Mouse (Mus musculus): ENCODE measurements around the gene Olfr651. TPM values are rescaled to one million over a fixed set of nuclear protein-coding genes. Genes with fewer than 3 reads are reported as not detected.
"Not testable (repeated sequence)": the region's sequence is repeated elsewhere in the genome, so short reads cannot be mapped to it uniquely, and the experiment has no call there.

Olfr651 gene
- not detected in 2 replicates for polyA plus RNA-seq (2015; fragmentation: Nextera tagmentation; extraction: Ambion mirVana)

DNA sequence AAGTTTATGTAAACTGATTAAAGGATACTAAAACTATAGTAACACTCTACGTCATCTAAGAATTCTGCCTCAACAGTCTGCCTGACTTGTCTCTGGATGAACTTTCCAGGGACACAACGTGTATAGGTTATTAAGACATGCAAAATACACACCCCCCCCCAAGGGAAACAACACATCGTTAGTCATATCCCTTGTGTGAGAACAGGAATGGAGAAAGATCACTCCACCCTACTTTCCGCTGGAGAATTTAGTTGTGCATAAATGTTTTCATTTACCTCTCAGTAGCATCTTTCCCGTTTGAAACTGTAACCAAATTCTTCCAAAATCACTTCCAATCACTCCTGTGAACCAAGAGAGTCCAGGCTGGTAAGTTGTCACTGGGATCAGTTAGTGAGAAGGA is at the start of gene Olfr651:
Olfr651 (plus strand) TSS at position 301 of the 400 bp plus-strand sequence.
- H3K4me3 ChIP-seq (ENCODE audit: low read length): no peak within 1 kb of the TSS
- H3K36me3 ChIP-seq (ENCODE audit: control insufficient read depth, insufficient read depth): no peaks in the 10 kb centered on the region
- 69% methylated on average over 5 of the region's 5 CpGs for WGBS
- H3K27me3 ChIP-seq (ENCODE audit: control insufficient read depth, insufficient read depth, low read length): no peaks in the 10 kb centered on the region
- no peak within 1 kb of the TSS for H3K27ac ChIP-seq (ENCODE audit: low read length)
- no peaks in the 10 kb centered on the region for H3K4me1 ChIP-seq (ENCODE audit: control insufficient read depth, insufficient read depth, low read length)
- no peak for ATAC-seq (replicated peaks; ENCODE audit: extremely low read depth, insufficient read depth, low FRiP score)
- H3K4me2 ChIP-seq (ENCODE audit: low read depth, low read length): no peak within 1 kb of the TSS
- H3K9ac ChIP-seq (ENCODE audit: low read length): no peak within 1 kb of the TSS
- H3K9me3 ChIP-seq (replicated peaks; ENCODE audit: control insufficient read depth, low read length): no peaks in the 10 kb centered on the region

DNA sequence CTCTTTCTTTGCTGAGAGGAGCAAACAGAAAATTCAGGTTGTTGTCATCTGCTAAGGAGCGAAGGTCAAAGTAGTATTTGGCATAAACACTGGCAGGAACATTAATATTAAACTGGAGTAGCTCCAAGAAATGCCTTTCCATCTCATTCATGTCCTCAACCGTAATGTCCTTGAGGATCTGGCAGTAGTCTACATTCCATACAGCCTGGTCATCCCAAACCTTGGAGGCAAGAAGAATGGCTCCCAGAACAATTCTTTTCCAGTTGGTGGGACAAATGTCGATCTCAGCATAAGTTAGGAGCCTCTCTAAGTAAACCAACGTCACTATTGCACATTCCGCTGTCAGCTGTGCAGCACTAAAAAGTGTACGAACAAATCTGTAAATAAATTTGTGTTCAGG is 48.7 kb upstream of the Olfr651 start:
- H3K9me3 ChIP-seq (replicated peaks; ENCODE audit: control insufficient read depth, low read length); H3K9ac ChIP-seq (ENCODE audit: low read length); H3K27me3 ChIP-seq (ENCODE audit: control insufficient read depth, insufficient read depth, low read length); H3K4me2 ChIP-seq (ENCODE audit: low read depth, low read length); ATAC-seq (replicated peaks; ENCODE audit: extremely low read depth, insufficient read depth, low FRiP score); H3K4me1 ChIP-seq (ENCODE audit: control insufficient read depth, insufficient read depth, low read length); H3K27ac ChIP-seq (ENCODE audit: low read length); H3K4me3 ChIP-seq (ENCODE audit: low read length); H3K36me3 ChIP-seq (ENCODE audit: control insufficient read depth, insufficient read depth): not testable (repeated sequence)
- 56% methylated on average over 6 of the region's 6 CpGs for WGBS

DNA sequence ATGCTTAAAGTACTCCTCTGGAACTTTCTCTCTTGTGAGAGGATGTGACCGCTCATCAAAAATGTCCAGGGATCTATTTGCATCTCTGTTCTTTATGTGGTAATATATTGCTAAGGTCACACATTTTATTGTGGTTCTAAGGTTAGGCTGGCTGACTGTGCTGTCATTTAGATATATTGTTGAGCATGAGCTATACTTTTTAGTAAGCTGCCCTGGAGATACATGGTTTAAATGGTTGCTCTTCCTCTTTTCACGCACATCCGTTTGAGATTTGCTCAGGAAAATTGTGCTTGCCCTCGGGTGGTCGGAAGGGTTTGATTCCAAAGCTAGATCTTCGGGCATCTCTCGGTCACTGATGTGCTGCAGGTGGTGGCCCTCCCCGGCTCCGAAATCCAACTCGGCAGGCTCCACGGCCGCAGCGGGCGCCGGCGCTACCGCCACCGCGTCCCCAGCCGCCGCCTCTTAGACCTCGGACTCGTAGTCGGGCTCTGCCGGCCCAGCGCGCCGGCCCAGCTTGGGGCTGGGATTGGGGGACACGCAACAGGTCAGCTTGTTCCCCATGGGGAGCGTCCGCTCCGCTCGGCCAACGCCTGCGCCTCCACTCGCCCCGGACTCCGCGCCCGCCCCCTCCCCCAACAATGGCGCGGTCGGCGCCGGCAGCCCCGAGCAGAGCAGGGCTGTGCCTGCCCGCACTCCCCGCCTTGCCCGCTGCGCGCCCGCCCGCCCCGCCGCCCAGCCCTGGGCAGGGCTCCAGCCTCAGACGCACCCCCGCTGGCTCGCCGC is 48.2 kb upstream of the Olfr651 start:
- no peaks in the 10 kb centered on the region for H3K27me3 ChIP-seq (ENCODE audit: control insufficient read depth, insufficient read depth, low read length)
- no peaks in the 10 kb centered on the region for H3K36me3 ChIP-seq (ENCODE audit: control insufficient read depth, insufficient read depth)
- no peaks in the 10 kb centered on the region for H3K9me3 ChIP-seq (replicated peaks; ENCODE audit: control insufficient read depth, low read length)
- peak; percentile 83 for ATAC-seq (replicated peaks; ENCODE audit: extremely low read depth, insufficient read depth, low FRiP score)
- peak overlapping the region; percentile 61 for H3K4me3 ChIP-seq (ENCODE audit: low read length)
- H3K4me2 ChIP-seq (ENCODE audit: low read depth, low read length): peak overlapping the region; percentile 79
- H3K9ac ChIP-seq (ENCODE audit: low read length): peak overlapping the region; percentile 71
- H3K27ac ChIP-seq (ENCODE audit: low read length): no peak overlapping the region
- WGBS: 3% methylated on average over 58 of the region's 59 CpGs
- no peaks in the 10 kb centered on the region for H3K4me1 ChIP-seq (ENCODE audit: control insufficient read depth, insufficient read depth, low read length)

DNA sequence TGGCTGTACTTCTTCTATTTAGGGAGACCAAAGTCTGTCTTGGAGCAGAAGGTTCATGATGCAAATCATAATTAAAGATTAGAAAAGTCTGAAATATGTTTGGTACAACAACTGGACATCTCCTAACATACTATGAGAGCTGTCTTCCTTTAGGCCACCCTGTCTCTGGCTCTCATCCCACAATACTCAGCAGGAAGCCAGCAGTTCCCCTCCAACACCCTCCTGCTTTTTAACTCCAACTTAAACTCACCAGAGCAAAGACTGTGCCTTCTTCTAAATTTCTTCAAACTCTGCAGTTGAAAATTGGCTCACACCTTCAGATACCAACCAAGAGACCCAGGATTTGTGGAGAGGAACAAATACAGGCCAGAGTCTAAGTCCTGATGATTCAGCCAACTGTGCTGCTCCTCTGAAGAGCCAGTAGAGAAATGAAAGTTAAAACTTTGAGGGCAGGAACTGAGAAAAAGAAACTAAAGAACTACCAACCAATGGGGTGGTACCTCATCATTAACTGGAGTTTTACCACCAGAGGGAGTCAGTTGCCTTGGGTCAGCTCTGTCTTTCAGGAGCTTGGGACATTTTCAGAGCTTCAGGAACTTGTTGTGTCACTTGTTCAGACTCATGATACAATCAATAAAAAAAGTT is 42.4 kb upstream of the Olfr651 start, which contains the start of gene Trim30d:
Trim30d (minus strand) TSS at position 429 of the 645 bp plus-strand sequence.
- H3K27me3 ChIP-seq (ENCODE audit: control insufficient read depth, insufficient read depth, low read length); ATAC-seq (replicated peaks; ENCODE audit: extremely low read depth, insufficient read depth, low FRiP score): not testable (repeated sequence)
- peak within 1 kb of the TSS; percentile 27; the same call in 1 of the 2 replicates for H3K27ac ChIP-seq (ENCODE audit: low read length)

DNA sequence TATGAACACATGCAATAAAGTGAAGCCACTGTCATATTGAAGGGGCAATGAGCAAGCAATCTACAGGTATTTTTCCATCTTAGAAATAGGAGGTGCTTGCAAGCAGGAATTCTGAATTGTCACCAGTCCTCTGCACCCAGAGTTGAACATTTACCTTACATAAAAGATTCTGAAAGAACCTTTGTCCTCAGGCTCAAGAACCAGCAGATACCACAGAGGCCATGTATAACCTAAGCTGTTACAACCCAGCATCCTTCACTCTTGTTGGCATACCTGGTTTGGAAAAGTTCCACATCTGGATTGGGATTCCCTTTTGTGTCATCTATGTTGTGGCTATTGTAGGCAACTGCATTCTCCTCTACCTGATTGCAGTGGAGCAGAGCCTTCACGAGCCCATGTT is 2.8 kb downstream of the Olfr651 start:
- no peak for ATAC-seq (replicated peaks; ENCODE audit: extremely low read depth, insufficient read depth, low FRiP score)
- 46% methylated on average over 1 of the region's 1 CpGs for WGBS
- H3K4me2 ChIP-seq (ENCODE audit: low read depth, low read length): no peak overlapping the region
- no peaks in the 10 kb centered on the region for H3K4me1 ChIP-seq (ENCODE audit: control insufficient read depth, insufficient read depth, low read length)
- no peak overlapping the region for H3K4me3 ChIP-seq (ENCODE audit: low read length)
- H3K36me3 ChIP-seq (ENCODE audit: control insufficient read depth, insufficient read depth): no peaks in the 10 kb centered on the region
- H3K27me3 ChIP-seq (ENCODE audit: control insufficient read depth, insufficient read depth, low read length): no peaks in the 10 kb centered on the region
- no peak overlapping the region for H3K27ac ChIP-seq (ENCODE audit: low read length)
- H3K9me3 ChIP-seq (replicated peaks; ENCODE audit: control insufficient read depth, low read length): no peaks in the 10 kb centered on the region
- no peak overlapping the region for H3K9ac ChIP-seq (ENCODE audit: low read length)

More for the DNA sequence above, 42.4 kb upstream of the Olfr651 start, which contains the start of gene Trim30d:
- H3K4me1 ChIP-seq (ENCODE audit: control insufficient read depth, insufficient read depth, low read length); H3K36me3 ChIP-seq (ENCODE audit: control insufficient read depth, insufficient read depth); H3K9ac ChIP-seq (ENCODE audit: low read length); H3K4me3 ChIP-seq (ENCODE audit: low read length); H3K9me3 ChIP-seq (replicated peaks; ENCODE audit: control insufficient read depth, low read length): not testable (repeated sequence)
- peak within 1 kb of the TSS; percentile 21; the same call in 1 of the 2 replicates for H3K4me2 ChIP-seq (ENCODE audit: low read depth, low read length)

DNA sequence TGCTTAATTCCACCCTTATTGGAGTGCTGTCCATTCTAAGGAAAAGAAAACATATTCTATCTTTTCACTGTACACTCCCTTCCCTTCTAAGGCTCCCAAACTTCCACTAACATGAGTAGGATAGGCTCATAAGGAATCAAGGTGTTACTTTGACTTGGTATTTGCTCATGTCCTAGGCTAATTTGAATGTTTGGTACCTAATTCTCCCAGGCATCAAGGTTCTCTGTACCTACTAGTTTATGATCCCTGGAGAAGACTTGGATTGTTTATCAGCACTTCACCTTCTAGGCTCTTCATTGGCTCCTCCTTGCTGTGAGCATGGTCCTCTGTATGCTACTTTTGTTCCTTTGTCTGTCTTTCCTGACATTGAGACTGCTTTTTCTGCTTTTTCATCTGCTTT is 10.7 kb downstream of the Olfr651 start, which contains the start of gene Olfr652:
Olfr652 (plus strand) TSS at position 301 of the 400 bp plus-strand sequence.
- ATAC-seq (replicated peaks; ENCODE audit: extremely low read depth, insufficient read depth, low FRiP score): no peak
- Histone ChIP-seq H3K36me3 (ENCODE audit: control insufficient read depth, insufficient read depth) (no peaks in the 10 kb centered on the region), H3K4me1 (ENCODE audit: control insufficient read depth, insufficient read depth, low read length) (no peaks in the 10 kb centered on the region), H3K27ac (ENCODE audit: low read length) (no peak within 1 kb of the TSS), H3K9me3 (replicated peaks; ENCODE audit: control insufficient read depth, low read length) (no peaks in the 10 kb centered on the region), H3K4me3 (ENCODE audit: low read length) (no peak within 1 kb of the TSS), H3K27me3 (ENCODE audit: control insufficient read depth, insufficient read depth, low read length) (no peaks in the 10 kb centered on the region), H3K4me2 (ENCODE audit: low read depth, low read length) (no peak within 1 kb of the TSS), H3K9ac (ENCODE audit: low read length) (no peak within 1 kb of the TSS)

DNA sequence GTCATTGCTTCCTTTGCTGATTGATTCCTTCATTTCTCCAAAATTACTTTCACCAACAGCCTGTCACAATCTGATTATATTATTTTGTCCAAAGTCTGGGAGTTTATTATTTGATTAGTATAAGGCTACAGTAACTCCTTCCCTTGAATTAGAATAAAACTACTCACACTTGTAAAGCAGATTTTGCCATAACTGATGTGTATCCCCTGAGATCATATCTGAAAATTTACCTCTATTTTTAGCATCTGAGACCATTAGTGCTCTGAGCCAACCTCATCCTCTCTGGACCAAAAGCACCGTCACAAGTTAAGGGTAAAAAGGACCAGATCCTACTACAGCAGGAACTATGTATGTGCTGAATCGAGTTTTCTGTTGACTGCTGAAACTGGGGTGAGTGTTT is 27.1 kb downstream of the Olfr651 start, which contains the start of gene Olfr653:
Olfr653 (plus strand) TSS at position 301 of the 400 bp plus-strand sequence.
- no peak within 1 kb of the TSS for H3K4me2 ChIP-seq (ENCODE audit: low read depth, low read length)
- no peak within 1 kb of the TSS for H3K9ac ChIP-seq (ENCODE audit: low read length)
- no peak for ATAC-seq (replicated peaks; ENCODE audit: extremely low read depth, insufficient read depth, low FRiP score)
- no peak within 1 kb of the TSS for H3K27ac ChIP-seq (ENCODE audit: low read length)
- no peak within 1 kb of the TSS for H3K4me3 ChIP-seq (ENCODE audit: low read length)
- WGBS: 42% methylated on average over 2 of the region's 2 CpGs
- H3K4me1 ChIP-seq (ENCODE audit: control insufficient read depth, insufficient read depth, low read length): no peaks in the 10 kb centered on the region
- no peaks in the 10 kb centered on the region for H3K9me3 ChIP-seq (replicated peaks; ENCODE audit: control insufficient read depth, low read length)
- H3K36me3 ChIP-seq (ENCODE audit: control insufficient read depth, insufficient read depth): no peaks in the 10 kb centered on the region
- H3K27me3 ChIP-seq (ENCODE audit: control insufficient read depth, insufficient read depth, low read length): no peaks in the 10 kb centered on the region

DNA sequence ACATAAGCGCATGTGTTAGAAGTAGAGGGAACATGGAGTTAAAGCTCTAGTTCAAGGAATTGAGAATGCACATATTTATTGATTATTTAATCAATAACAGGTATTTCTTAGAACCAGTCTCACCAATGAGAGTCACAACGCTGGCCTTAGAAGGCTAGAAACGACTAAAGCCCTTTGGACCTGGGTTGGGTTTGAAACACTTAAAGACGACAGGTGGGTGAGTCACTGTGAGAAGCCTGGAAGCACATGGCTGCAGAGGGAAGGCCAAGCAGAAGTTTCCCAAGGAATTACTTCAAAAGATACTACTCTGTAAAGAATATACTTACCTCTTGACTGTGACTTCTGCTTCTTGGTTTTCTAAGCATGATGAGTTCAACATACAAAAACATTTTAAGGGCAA is 30.9 kb downstream of the Olfr651 start:
- Histone ChIP-seq H3K27me3 (ENCODE audit: control insufficient read depth, insufficient read depth, low read length) (no peaks in the 10 kb centered on the region), H3K9ac (ENCODE audit: low read length) (no peak overlapping the region), H3K4me3 (ENCODE audit: low read length) (no peak overlapping the region), H3K4me2 (ENCODE audit: low read depth, low read length) (no peak overlapping the region), H3K4me1 (ENCODE audit: control insufficient read depth, insufficient read depth, low read length) (no peaks in the 10 kb centered on the region), H3K27ac (ENCODE audit: low read length) (no peak overlapping the region), H3K36me3 (ENCODE audit: control insufficient read depth, insufficient read depth) (no peaks in the 10 kb centered on the region), H3K9me3 (replicated peaks; ENCODE audit: control insufficient read depth, low read length) (no peaks in the 10 kb centered on the region)
- ATAC-seq (replicated peaks; ENCODE audit: extremely low read depth, insufficient read depth, low FRiP score): no peak
- WGBS: 86% methylated on average over 4 of the region's 4 CpGs

DNA sequence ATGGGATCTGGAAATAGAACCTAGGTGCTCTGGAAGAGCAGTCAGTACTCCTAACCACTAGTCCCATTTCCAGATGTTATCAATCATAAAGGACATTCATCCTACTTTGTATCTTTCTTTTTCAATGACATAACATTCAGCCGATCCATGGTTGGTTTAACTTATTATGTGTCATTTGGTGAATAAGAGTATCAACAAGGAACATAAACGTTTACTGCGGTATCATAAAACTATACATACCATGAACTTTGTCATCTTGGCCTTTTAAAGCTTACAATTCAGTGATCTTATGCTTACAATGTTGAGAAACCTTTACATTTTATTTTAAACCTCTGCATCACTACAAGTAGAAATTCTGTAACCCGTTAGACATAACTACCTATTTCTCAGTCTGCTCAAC is 31.5 kb downstream of the Olfr651 start:
- 83% methylated on average over 4 of the region's 4 CpGs for WGBS
- no peak for ATAC-seq (replicated peaks; ENCODE audit: extremely low read depth, insufficient read depth, low FRiP score)
- Histone ChIP-seq H3K36me3 (ENCODE audit: control insufficient read depth, insufficient read depth) (no peaks in the 10 kb centered on the region), H3K9ac (ENCODE audit: low read length) (no peak overlapping the region), H3K9me3 (replicated peaks; ENCODE audit: control insufficient read depth, low read length) (no peaks in the 10 kb centered on the region), H3K27ac (ENCODE audit: low read length) (no peak overlapping the region), H3K4me1 (ENCODE audit: control insufficient read depth, insufficient read depth, low read length) (no peaks in the 10 kb centered on the region), H3K27me3 (ENCODE audit: control insufficient read depth, insufficient read depth, low read length) (no peaks in the 10 kb centered on the region), H3K4me2 (ENCODE audit: low read depth, low read length) (no peak overlapping the region), H3K4me3 (ENCODE audit: low read length) (no peak overlapping the region)

Measured in heart, embryonic 16.5 days (tissue).